Mouse (Mus musculus): ENCODE data around the gene Calb2. TPM values are rescaled to one million over a fixed set of nuclear protein-coding genes. Genes with fewer than 3 reads are reported as not detected.

The Calb2 gene
- polyA plus RNA-seq (2014; fragmentation: Nextera tagmentation; extraction: Ambion mirVana), result 3.2 and 7.6 TPM in 2 replicates

DNA sequence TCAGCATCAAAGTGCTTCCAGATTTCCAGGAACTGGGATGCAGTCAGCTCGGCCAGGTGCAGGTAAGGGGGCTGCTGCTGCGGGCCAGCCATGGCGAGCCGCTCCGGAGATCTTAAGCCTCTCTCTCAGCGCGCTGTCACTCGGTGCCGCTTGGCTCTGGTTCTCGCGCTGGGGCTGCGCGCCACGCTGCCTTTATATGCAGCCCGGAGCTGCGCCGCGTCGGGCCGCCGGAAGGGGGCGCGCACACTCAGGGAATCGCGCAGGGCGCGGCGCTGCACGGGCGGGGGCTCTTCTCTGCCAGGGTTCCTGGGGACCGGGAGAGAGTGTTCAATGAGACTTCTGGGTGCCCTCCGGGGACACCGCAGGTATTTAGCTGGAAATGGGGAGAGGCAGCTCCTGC lies at the start of gene Calb2:
Gene Calb2, minus strand, starts transcription at position 165 of the 400 bp plus-strand sequence.
- Histone ChIP-seq H3K4me2 (ENCODE audit: low read depth) (peak within 1 kb of the TSS; percentile 27), H3K9ac (ENCODE audit: low read length) (no peak within 1 kb of the TSS), H3K27me3 (ENCODE audit: control insufficient read depth, insufficient read depth, low read length) (peaks cover 19% of the 10 kb centered on the region), H3K4me3 (ENCODE audit: low read depth, low read length) (no peak within 1 kb of the TSS), H3K36me3 (ENCODE audit: control insufficient read depth, insufficient read depth, low read length) (no peaks in the 10 kb centered on the region), H3K9me3 (ENCODE audit: control insufficient read depth, low read length) (no peaks in the 10 kb centered on the region), H3K27ac (ENCODE audit: low read depth, low read length) (no peak within 1 kb of the TSS), H3K4me1 (ENCODE audit: control insufficient read depth, insufficient read depth, low read length) (no peaks in the 10 kb centered on the region; the same call in 1 of the 2 replicates)
- under 1% methylated on average over 33 of the region's 33 CpGs for WGBS
- ATAC-seq (ENCODE audit: insufficient read depth, low FRiP score, low TSS enrichment), result peak; percentile 76
- DNase-seq (ENCODE audit: low spot score), result peak; percentile 84

DNA sequence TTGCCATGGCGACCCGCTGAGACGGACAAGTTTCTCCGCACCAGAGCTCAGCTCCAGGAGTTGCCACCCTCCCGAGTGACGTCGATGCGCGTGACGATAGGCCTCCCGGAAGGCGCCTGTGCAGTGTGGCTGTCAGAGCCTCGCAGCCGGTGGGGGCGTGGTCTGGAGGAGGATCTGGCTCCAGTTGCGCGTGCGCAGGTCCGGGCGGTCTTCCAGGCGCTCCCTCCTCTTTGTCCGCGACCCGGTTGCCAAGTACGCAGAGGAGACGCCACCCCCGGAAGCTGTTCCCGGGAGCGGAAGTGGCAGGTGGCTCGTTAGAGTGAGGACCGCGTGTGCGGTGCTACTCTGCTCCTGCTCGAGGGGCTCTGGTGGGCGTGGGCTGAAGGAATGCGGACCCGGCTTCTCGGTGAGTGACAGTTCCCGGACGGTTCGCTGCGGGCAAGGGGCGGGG lies 49.7 kb upstream of the Calb2 start:
- Histone ChIP-seq H3K4me3 (ENCODE audit: low read depth, low read length) (peak overlapping the region; percentile 44), H3K4me2 (ENCODE audit: low read depth) (peak overlapping the region; percentile 64), H3K27ac (ENCODE audit: low read depth, low read length) (no peak overlapping the region), H3K9me3 (ENCODE audit: control insufficient read depth, low read length) (no peaks in the 10 kb centered on the region), H3K4me1 (ENCODE audit: control insufficient read depth, insufficient read depth, low read length) (peaks cover 8% of the 10 kb centered on the region), H3K9ac (ENCODE audit: low read length) (peak overlapping the region; percentile 49), H3K27me3 (ENCODE audit: control insufficient read depth, insufficient read depth, low read length) (no peaks in the 10 kb centered on the region), H3K36me3 (ENCODE audit: control insufficient read depth, insufficient read depth, low read length) (peaks cover 10% of the 10 kb centered on the region)
- ATAC-seq (ENCODE audit: insufficient read depth, low FRiP score, low TSS enrichment), result peak; percentile 99
- under 1% methylated on average over 43 of the region's 43 CpGs for WGBS
- DNase-seq (ENCODE audit: low spot score), result peak; percentile 100

DNA sequence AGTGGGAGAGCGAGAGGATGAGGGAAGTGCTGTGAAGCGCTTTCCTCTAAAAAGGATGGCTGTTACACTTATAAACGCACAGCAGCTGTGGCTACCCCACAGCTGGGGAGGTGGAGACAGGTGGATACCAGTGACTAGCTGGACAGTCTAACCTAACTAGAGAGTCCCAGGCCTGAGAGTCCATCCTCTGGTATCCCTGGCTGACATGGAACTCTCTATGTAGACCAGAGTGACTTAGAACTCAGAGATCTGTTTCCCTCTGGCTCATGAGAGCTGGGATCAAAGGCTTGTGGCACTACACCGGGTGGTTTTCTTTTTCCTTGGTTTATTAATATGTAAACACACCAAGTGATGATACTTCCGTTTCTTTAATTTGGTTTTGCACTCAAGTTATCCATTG lies 49.2 kb upstream of the Calb2 start:
- 36% methylated on average over 5 of the region's 5 CpGs for WGBS
- peaks cover 7% of the 10 kb centered on the region for H3K36me3 ChIP-seq (ENCODE audit: control insufficient read depth, insufficient read depth, low read length)
- H3K9me3 ChIP-seq (ENCODE audit: control insufficient read depth, low read length), result no peaks in the 10 kb centered on the region
- peak overlapping the region; percentile 44; the same call in 1 of the 2 replicates for H3K4me3 ChIP-seq (ENCODE audit: low read depth, low read length)
- DNase-seq (ENCODE audit: low spot score) (no peak), ATAC-seq (ENCODE audit: insufficient read depth, low FRiP score, low TSS enrichment) (peak; percentile 39)
- no peak overlapping the region for H3K27ac ChIP-seq (ENCODE audit: low read depth, low read length)
- H3K9ac ChIP-seq (ENCODE audit: low read length), result no peak overlapping the region
- H3K27me3 ChIP-seq (ENCODE audit: control insufficient read depth, insufficient read depth, low read length), result no peaks in the 10 kb centered on the region
- H3K4me2 ChIP-seq (ENCODE audit: low read depth), result peak overlapping the region; percentile 64
- H3K4me1 ChIP-seq (ENCODE audit: control insufficient read depth, insufficient read depth, low read length), result peaks cover 8% of the 10 kb centered on the region

DNA sequence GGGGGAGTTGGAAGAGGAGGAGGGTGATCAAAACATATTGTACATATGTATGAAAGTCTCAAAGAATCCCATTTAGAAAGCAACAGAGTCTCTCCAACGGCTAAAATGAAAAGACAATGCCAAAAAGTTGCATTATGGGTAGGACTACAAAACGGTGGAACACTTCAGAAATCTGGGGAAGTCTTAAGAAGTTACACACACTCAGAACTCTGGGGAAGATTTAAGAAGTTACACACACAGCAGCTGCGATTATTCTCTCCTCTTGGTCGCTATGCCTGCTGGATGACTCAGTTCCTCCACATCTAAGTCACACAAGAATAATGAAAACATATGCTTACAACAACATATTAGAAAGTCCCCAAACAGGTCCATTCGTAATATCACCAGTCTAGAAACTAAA lies 48.2 kb upstream of the Calb2 start:
- no peaks in the 10 kb centered on the region for H3K27me3 ChIP-seq (ENCODE audit: control insufficient read depth, insufficient read depth, low read length)
- H3K9ac ChIP-seq (ENCODE audit: low read length), result no peak overlapping the region
- no peak for ATAC-seq (ENCODE audit: insufficient read depth, low FRiP score, low TSS enrichment)
- H3K4me2 ChIP-seq (ENCODE audit: low read depth), result no peak overlapping the region
- peaks cover 1% of the 10 kb centered on the region; the same call in 1 of the 2 replicates for H3K36me3 ChIP-seq (ENCODE audit: control insufficient read depth, insufficient read depth, low read length)
- H3K27ac ChIP-seq (ENCODE audit: low read depth, low read length), result no peak overlapping the region
- no peaks in the 10 kb centered on the region for H3K9me3 ChIP-seq (ENCODE audit: control insufficient read depth, low read length)
- DNase-seq (ENCODE audit: low spot score), result no peak
- WGBS, result 79% methylated on average over 5 of the region's 5 CpGs
- peaks cover 8% of the 10 kb centered on the region for H3K4me1 ChIP-seq (ENCODE audit: control insufficient read depth, insufficient read depth, low read length)
- H3K4me3 ChIP-seq (ENCODE audit: low read depth, low read length), result no peak overlapping the region

DNA sequence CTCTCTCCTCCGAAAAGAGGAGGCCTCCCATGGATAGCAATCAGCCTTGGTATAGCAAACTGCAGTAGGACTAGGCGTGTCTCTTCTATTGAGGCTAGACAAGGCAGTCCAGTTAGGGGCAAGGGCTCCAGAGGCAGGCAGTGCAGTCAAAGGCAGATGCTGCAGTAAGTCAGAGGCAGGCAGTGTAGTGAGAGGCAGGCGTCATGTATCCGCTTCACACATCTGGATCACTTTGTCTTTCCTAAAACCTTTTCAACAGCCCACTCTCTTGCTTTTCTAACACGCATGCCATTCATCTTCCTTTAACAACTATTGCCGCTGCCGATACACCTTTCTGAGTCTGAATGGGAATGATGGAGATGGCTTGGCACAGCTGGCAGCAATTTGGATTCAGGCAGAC lies 47.4 kb upstream of the Calb2 start, which contains the start of gene Cmtr2:
Gene Cmtr2, plus strand, starts transcription at position 301 of the 400 bp plus-strand sequence.
- H3K4me3 ChIP-seq (ENCODE audit: low read depth, low read length), result no peak within 1 kb of the TSS
- H3K36me3 ChIP-seq (ENCODE audit: control insufficient read depth, insufficient read depth, low read length), result no peaks in the 10 kb centered on the region
- peaks cover 8% of the 10 kb centered on the region for H3K4me1 ChIP-seq (ENCODE audit: control insufficient read depth, insufficient read depth, low read length)
- H3K27me3 ChIP-seq (ENCODE audit: control insufficient read depth, insufficient read depth, low read length), result no peaks in the 10 kb centered on the region
- 70% methylated on average over 7 of the region's 7 CpGs for WGBS
- ATAC-seq (ENCODE audit: insufficient read depth, low FRiP score, low TSS enrichment), result no peak
- H3K9me3 ChIP-seq (ENCODE audit: control insufficient read depth, low read length), result no peaks in the 10 kb centered on the region
- DNase-seq (ENCODE audit: low spot score), result no peak
- no peak within 1 kb of the TSS for H3K27ac ChIP-seq (ENCODE audit: low read depth, low read length)
- H3K4me2 ChIP-seq (ENCODE audit: low read depth), result no peak within 1 kb of the TSS
- H3K9ac ChIP-seq (ENCODE audit: low read length), result no peak within 1 kb of the TSS

DNA sequence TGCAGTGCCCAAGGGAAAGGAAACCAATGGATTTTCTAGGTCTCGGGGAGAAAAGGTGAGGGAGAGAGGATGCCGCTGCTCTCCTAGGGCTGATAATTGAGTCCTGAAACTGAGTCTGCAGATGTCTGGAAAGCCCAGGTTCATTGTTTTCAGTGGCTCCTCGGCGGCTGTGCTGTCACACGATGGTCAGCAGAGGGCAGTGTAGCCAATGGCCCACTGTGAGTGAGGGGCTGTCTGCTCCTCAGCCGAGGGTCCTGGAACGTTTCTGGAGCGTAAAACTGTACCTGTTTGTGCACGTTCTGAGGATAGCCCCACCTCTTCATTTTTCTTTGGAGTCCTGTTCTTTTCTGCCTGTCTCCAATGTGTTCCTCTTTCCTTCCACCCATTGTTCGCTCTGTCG lies 33.8 kb upstream of the Calb2 start:
- ATAC-seq (ENCODE audit: insufficient read depth, low FRiP score, low TSS enrichment), result no peak
- WGBS, result 35% methylated on average over 11 of the region's 11 CpGs

DNA sequence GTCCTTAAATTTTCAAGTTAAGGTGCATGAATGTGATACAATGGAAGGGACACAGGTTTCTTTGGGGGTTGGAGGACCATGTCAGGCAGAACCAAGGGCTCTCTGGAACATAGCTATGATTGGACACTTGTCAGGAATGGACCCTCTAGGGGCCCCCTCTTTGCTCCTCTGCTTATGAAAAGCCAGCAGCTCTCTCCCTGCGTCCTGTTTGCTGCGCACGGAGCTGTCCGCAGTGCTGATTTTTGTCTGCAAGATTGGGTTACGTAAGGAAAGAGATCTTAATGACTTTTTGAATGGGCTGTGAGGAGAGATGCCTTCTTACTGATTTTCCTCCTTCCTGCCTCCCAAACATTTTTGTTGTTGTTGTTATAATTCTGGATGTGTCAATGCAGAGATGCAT lies 28.7 kb upstream of the Calb2 start:
- Histone ChIP-seq H3K9ac (ENCODE audit: low read length) (no peak overlapping the region), H3K36me3 (ENCODE audit: control insufficient read depth, insufficient read depth, low read length) (no peaks in the 10 kb centered on the region), H3K4me2 (ENCODE audit: low read depth) (no peak overlapping the region), H3K27me3 (ENCODE audit: control insufficient read depth, insufficient read depth, low read length) (no peaks in the 10 kb centered on the region), H3K27ac (ENCODE audit: low read depth, low read length) (no peak overlapping the region), H3K4me3 (ENCODE audit: low read depth, low read length) (no peak overlapping the region), H3K4me1 (ENCODE audit: control insufficient read depth, insufficient read depth, low read length) (no peaks in the 10 kb centered on the region), H3K9me3 (ENCODE audit: control insufficient read depth, low read length) (no peaks in the 10 kb centered on the region)
- 4% methylated on average over 5 of the region's 5 CpGs for WGBS
- no peak for ATAC-seq (ENCODE audit: insufficient read depth, low FRiP score, low TSS enrichment)
- DNase-seq (ENCODE audit: low spot score), result peak; percentile 74

More for the DNA sequence above, 33.8 kb upstream of the Calb2 start:
- no peaks in the 10 kb centered on the region for H3K9me3 ChIP-seq (ENCODE audit: control insufficient read depth, low read length)
- no peaks in the 10 kb centered on the region for H3K27me3 ChIP-seq (ENCODE audit: control insufficient read depth, insufficient read depth, low read length)
- no peak overlapping the region for H3K4me2 ChIP-seq (ENCODE audit: low read depth)
- H3K36me3 ChIP-seq (ENCODE audit: control insufficient read depth, insufficient read depth, low read length), result no peaks in the 10 kb centered on the region
- H3K9ac ChIP-seq (ENCODE audit: low read length), result no peak overlapping the region
- no peak overlapping the region for H3K27ac ChIP-seq (ENCODE audit: low read depth, low read length)
- no peak overlapping the region for H3K4me3 ChIP-seq (ENCODE audit: low read depth, low read length)
- H3K4me1 ChIP-seq (ENCODE audit: control insufficient read depth, insufficient read depth, low read length), result no peaks in the 10 kb centered on the region
- DNase-seq (ENCODE audit: low spot score), result peak; percentile 60

DNA sequence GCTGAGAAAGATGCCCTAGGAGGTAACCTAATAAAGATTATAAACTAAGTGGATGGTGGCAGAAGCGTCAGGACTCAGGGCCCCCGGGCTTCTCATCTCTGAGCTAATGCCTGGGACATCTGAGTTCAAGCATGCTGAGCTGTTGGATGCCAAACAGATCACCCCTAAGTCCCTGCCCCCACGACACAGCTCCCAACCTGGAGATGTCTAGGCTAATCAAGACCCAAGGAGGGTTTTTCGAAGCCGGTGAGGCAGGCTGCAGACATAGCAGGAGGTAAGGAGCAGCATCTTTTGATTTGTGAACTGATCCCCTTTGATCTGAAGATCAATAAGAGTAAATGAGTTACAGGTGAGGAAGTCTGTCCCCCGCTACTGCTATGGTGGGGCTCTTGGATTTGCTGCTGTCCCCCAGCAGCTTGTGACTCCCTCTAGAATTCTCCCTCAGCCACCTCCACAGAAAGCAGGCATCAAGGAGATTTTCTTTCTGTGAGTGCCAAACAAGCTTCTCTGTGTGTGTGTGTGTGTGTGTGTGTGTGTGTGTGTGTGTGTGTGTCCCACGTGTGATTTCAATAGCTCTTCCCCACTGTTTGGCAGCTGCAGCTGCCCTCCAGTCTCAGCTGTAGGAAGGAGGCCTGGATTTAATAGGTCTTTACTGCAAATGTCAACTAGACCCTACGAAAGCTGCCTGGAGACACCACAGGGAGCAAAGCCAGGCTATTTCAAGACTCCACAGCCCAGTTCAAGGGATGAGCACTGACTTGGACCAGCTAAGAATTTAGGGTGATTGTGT lies 21.1 kb upstream of the Calb2 start:
- Histone ChIP-seq H3K4me2 (ENCODE audit: low read depth) (no peak overlapping the region), H3K36me3 (ENCODE audit: control insufficient read depth, insufficient read depth, low read length) (no peaks in the 10 kb centered on the region), H3K9ac (ENCODE audit: low read length) (no peak overlapping the region), H3K27ac (ENCODE audit: low read depth, low read length) (no peak overlapping the region), H3K27me3 (ENCODE audit: control insufficient read depth, insufficient read depth, low read length) (no peaks in the 10 kb centered on the region), H3K4me1 (ENCODE audit: control insufficient read depth, insufficient read depth, low read length) (no peaks in the 10 kb centered on the region), H3K9me3 (ENCODE audit: control insufficient read depth, low read length) (no peaks in the 10 kb centered on the region), H3K4me3 (ENCODE audit: low read depth, low read length) (no peak overlapping the region)
- ATAC-seq (ENCODE audit: insufficient read depth, low FRiP score, low TSS enrichment), result no peak
- DNase-seq (ENCODE audit: low spot score), result no peak
- 25% methylated on average over 8 of the region's 8 CpGs for WGBS

DNA sequence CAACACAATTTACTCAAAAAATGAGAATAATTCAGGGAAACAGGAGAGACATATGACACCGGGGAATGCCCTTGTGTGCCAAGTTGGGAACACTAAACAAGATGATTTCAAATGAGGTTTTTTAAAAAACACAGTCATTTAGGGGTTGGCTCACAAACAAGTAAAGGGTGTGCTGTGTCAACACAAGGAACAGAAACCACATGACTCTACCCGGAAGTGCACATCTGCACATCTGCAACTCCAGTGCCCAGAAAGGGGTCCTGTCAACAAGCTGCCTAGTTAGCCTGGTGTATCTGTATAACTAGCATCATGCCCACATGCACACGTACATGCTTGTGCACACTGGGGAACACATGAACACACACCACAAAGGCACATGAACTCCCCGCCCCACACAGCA lies 17.5 kb upstream of the Calb2 start:
- Histone ChIP-seq H3K4me3 (ENCODE audit: low read depth, low read length) (no peak overlapping the region), H3K9ac (ENCODE audit: low read length) (no peak overlapping the region), H3K4me2 (ENCODE audit: low read depth) (no peak overlapping the region), H3K27me3 (ENCODE audit: control insufficient read depth, insufficient read depth, low read length) (no peaks in the 10 kb centered on the region), H3K36me3 (ENCODE audit: control insufficient read depth, insufficient read depth, low read length) (no peaks in the 10 kb centered on the region), H3K27ac (ENCODE audit: low read depth, low read length) (no peak overlapping the region), H3K9me3 (ENCODE audit: control insufficient read depth, low read length) (no peaks in the 10 kb centered on the region), H3K4me1 (ENCODE audit: control insufficient read depth, insufficient read depth, low read length) (no peaks in the 10 kb centered on the region)
- ATAC-seq (ENCODE audit: insufficient read depth, low FRiP score, low TSS enrichment) (no peak), DNase-seq (ENCODE audit: low spot score) (no peak)
- WGBS, result 87% methylated on average over 4 of the region's 4 CpGs
